Mouse (Mus musculus) liver, embryonic 16.5 days (tissue): Measurements from ENCODE around the gene Smco3. TPM values are rescaled to one million over a fixed set of nuclear protein-coding genes. Genes with fewer than 3 reads are reported as not detected.
A peak's percentile ranks its signal among the peaks of the same experiment; 100 is the strongest.

Experiments used
- ATAC-seq: fragments of 200-750 bp; cut with Nextera tagmentation; 2 replicates; pipeline ENCODE4 v1.8.0; 2017; ENCODE audit warnings: low read depth, mild to moderate bottlenecking, moderate number of reproducible peaks, moderate library complexity
- H3K27ac ChIP-seq: fragments of 300-500 bp; sonication (generic); 2 replicates; pipeline ENCODE4 v1.5.1; 2014; ENCODE audit warnings: mild to moderate bottlenecking, low read length
- H3K27me3 ChIP-seq: fragments of 300-500 bp; sonication (generic); 2 replicates; pipeline ENCODE4 v1.6.1; 2014; ENCODE audit warnings: low read depth, low read length, mixed read lengths; ENCODE audit not compliant: control insufficient read depth, insufficient read depth
- H3K36me3 ChIP-seq: fragments of 300-500 bp; sonication (generic); 2 replicates; pipeline ENCODE4 v1.6.1; 2014; ENCODE audit warnings: mild to moderate bottlenecking; ENCODE audit not compliant: control insufficient read depth, insufficient read depth
- H3K4me1 ChIP-seq: fragments of 300-500 bp; sonication (generic); 2 replicates; pipeline ENCODE4 v1.6.1; 2014; ENCODE audit warnings: low read depth, low read length, mixed read lengths; ENCODE audit not compliant: control insufficient read depth
- H3K4me2 ChIP-seq: fragments of 300-500 bp; sonication (generic); 2 replicates; pipeline ENCODE4 v1.6.1; 2014; ENCODE audit warnings: low read depth, low read length, mixed read lengths
- H3K4me3 ChIP-seq: fragments of 300-500 bp; sonication (generic); 2 replicates; pipeline ENCODE4 v1.5.1; 2014; ENCODE audit warnings: low read depth, mild to moderate bottlenecking, low read length
- H3K9ac ChIP-seq: fragments of 300-500 bp; sonication (generic); 2 replicates; pipeline ENCODE4 v1.6.1; 2014; ENCODE audit warnings: low read depth, low read length
- H3K9me3 ChIP-seq: fragments of 300-500 bp; sonication (generic); replicated peaks from 2 replicates; pipeline ENCODE4 v1.6.1; 2016; ENCODE audit warnings: low read length; ENCODE audit not compliant: control insufficient read depth
- WGBS: fragments of 180-500 bp; shearing (Covaris S2); extraction: QIAGEN DNeasy Blood & Tissue Kit; methylation state at CpG from one replicate; pipeline ENCODE4 v1.1.7; 2014; ENCODE audit not compliant: insufficient replicate concordance; 5-methylcytosine and 5-hydroxymethylcytosine counted together
- polyA plus RNA-seq: library from polyadenylated mRNA; unstranded; fragments of >200 nt; fragmentation: Nextera tagmentation; extraction: Ambion mirVana; gene quantifications from 2 replicates; pipeline ENCODE4 v1.2.1, GENCODE M21; 2015

The Smco3 gene
- polyA plus RNA-seq, 1 experiment from 2014 or later, result not detected

DNA sequence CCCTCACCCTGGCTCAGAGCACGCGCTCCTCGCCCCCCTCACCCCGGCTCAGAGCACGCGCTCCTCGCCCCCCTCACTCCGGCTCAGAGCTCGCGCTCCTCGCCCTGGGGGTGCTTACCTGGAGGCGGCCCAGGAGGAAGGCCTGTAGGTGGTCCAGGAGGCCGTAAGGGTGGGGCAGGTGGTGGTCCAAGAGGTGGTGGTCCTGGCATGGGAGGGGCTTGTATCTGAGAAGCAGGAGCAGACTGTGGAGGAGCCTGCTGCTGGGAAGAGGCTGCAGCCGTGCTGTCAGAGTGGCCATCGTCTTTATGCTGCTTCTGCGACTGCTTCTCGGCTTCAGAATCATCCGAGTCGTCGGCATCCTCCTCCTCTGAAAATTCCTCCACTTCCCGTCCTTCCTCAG lies 18.4 kb downstream of the Smco3 start:
- H3K27ac ChIP-seq, result no peak overlapping the region
- WGBS, result 92% methylated on average over 21 of the region's 21 CpGs
- no peaks in the 10 kb centered on the region for H3K27me3 ChIP-seq
- H3K4me3 ChIP-seq, result no peak overlapping the region
- no peak overlapping the region for H3K4me2 ChIP-seq
- no peaks in the 10 kb centered on the region for H3K4me1 ChIP-seq
- no peak overlapping the region for H3K9ac ChIP-seq
- no peak for ATAC-seq
- peaks cover 89% of the 10 kb centered on the region for H3K36me3 ChIP-seq
- no peaks in the 10 kb centered on the region for H3K9me3 ChIP-seq

DNA sequence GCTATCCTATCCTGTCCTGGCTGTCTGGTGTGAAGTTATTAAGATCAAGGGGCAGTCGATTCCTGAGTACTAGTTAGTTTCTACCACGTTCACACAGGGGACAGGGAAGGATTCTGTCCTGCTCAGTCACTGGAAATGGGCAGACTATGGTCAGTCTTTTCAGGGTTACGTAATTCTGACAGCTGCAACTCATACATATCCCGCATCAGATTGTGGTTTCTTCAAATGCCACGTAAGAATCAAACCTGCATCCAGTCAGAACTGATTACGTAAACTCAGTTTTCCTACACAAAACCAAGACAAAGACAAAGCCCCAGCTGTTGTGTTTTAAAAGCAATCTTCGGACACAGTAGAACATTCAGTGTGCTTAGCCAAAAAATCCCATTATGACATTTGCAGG lies 19.9 kb downstream of the Smco3 start:
- Histone ChIP-seq H3K9me3 (no peaks in the 10 kb centered on the region), H3K9ac (no peak overlapping the region), H3K36me3 (peaks cover 79% of the 10 kb centered on the region), H3K4me2 (no peak overlapping the region), H3K4me1 (peaks cover 4% of the 10 kb centered on the region), H3K4me3 (no peak overlapping the region), H3K27ac (no peak overlapping the region), H3K27me3 (no peaks in the 10 kb centered on the region)
- no peak for ATAC-seq
- 85% methylated on average over 7 of the region's 7 CpGs for WGBS

GRCm38 (mm10) chr6:136813117-136813516 lies 22.1 kb downstream of the Smco3 start:
- Histone ChIP-seq H3K27me3 (no peaks in the 10 kb centered on the region), H3K27ac (no peak overlapping the region), H3K4me1 (peaks cover 16% of the 10 kb centered on the region), H3K9ac (no peak overlapping the region), H3K36me3 (peaks cover 57% of the 10 kb centered on the region), H3K4me2 (no peak overlapping the region), H3K9me3 (no peaks in the 10 kb centered on the region), H3K4me3 (no peak overlapping the region)
- no peak for ATAC-seq
- WGBS, result 42% methylated on average over 4 of the region's 4 CpGs

GRCm38 (mm10) chr6:136811196-136811595 lies 24.1 kb downstream of the Smco3 start:
- Histone ChIP-seq H3K4me2 (no peak overlapping the region), H3K36me3 (peaks cover 40% of the 10 kb centered on the region), H3K9ac (no peak overlapping the region), H3K27me3 (no peaks in the 10 kb centered on the region), H3K27ac (no peak overlapping the region), H3K4me3 (no peak overlapping the region), H3K4me1 (peaks cover 31% of the 10 kb centered on the region), H3K9me3 (no peaks in the 10 kb centered on the region)
- WGBS, result 82% methylated on average over 10 of the region's 10 CpGs
- ATAC-seq, result no peak

- Histone ChIP-seq H3K4me1 (peaks cover 40% of the 10 kb centered on the region), H3K4me2 (peak overlapping the region; percentile 86), H3K4me3 (peak overlapping the region; percentile 91), H3K36me3 (peaks cover 28% of the 10 kb centered on the region), H3K9ac (peak overlapping the region; percentile 92), H3K9me3 (no peaks in the 10 kb centered on the region), H3K27ac (peak overlapping the region; percentile 89; the same call in 1 of the 2 replicates), H3K27me3 (no peaks in the 10 kb centered on the region)
- ATAC-seq, result no peak
- WGBS, result 29% methylated on average over 13 of the region's 13 CpGs
Observed at GRCm38 (mm10) chr6:136809673-136810072, 25.6 kb downstream of the Smco3 start.

GRCm38 (mm10) chr6:136809077-136809476 lies 26.2 kb downstream of the Smco3 start:
- 1% methylated on average over 14 of the region's 14 CpGs for WGBS

DNA sequence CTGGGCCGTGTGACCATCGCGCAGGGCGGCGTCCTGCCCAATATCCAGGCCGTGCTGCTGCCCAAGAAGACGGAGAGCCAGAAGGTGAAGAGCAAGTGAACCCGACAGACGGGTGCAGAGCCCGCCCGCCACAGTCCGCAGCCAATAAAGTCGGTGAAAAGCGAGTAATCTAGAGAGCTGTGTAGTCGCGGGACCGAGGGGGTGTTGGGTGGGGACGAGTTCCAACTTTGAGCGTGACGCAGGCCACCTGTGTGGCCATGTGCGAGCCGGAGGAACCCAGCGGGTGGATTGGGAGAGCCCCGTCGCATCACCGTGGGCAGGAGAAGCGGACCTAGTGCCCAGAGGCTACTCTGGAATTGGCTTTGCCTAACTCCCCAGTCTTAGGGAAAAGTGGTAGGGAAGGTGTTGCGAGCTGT lies 26.6 kb downstream of the Smco3 start:
- H3K9me3 ChIP-seq, result no peaks in the 10 kb centered on the region
- H3K36me3 ChIP-seq, result peaks cover 18% of the 10 kb centered on the region
- H3K4me1 ChIP-seq, result peaks cover 42% of the 10 kb centered on the region
- peak overlapping the region; percentile 89 for H3K27ac ChIP-seq
- H3K27me3 ChIP-seq, result no peaks in the 10 kb centered on the region
- ATAC-seq, result peak; percentile 12
- peak overlapping the region; percentile 92 for H3K9ac ChIP-seq
- H3K4me3 ChIP-seq, result peak overlapping the region; percentile 91
- peak overlapping the region; percentile 86 for H3K4me2 ChIP-seq
- WGBS, result 0% methylated on average over 27 of the region's 28 CpGs

More at GRCm38 (mm10) chr6:136809077-136809476, 26.2 kb downstream of the Smco3 start:
- peaks cover 22% of the 10 kb centered on the region for H3K36me3 ChIP-seq
- H3K27me3 ChIP-seq, result no peaks in the 10 kb centered on the region
- no peak for ATAC-seq
- peak overlapping the region; percentile 92 for H3K9ac ChIP-seq
- H3K27ac ChIP-seq, result peak overlapping the region; percentile 89
- peak overlapping the region; percentile 86 for H3K4me2 ChIP-seq
- peaks cover 42% of the 10 kb centered on the region for H3K4me1 ChIP-seq
- H3K9me3 ChIP-seq, result no peaks in the 10 kb centered on the region
- peak overlapping the region; percentile 91 for H3K4me3 ChIP-seq

- Histone ChIP-seq H3K27me3 (no peaks in the 10 kb centered on the region), H3K4me1 (peaks cover 45% of the 10 kb centered on the region), H3K4me3 (peak within 1 kb of the TSS; percentile 91), H3K4me2 (peak within 1 kb of the TSS; percentile 86), H3K36me3 (peaks cover 13% of the 10 kb centered on the region), H3K9me3 (no peaks in the 10 kb centered on the region), H3K9ac (peak within 1 kb of the TSS; percentile 92), H3K27ac (peak within 1 kb of the TSS; percentile 91)
- under 1% methylated on average over 34 of the region's 34 CpGs for WGBS
- ATAC-seq, result peak; percentile 78
Observed at GRCm38 (mm10) chr6:136808014-136808417, 27.2 kb downstream of the Smco3 start, which contains the start of gene H2afj. TSS of gene H2afj (plus strand) at chr6:136808244.

- Histone ChIP-seq H3K27me3 (no peaks in the 10 kb centered on the region), H3K9ac (peak overlapping the region; percentile 62), H3K4me3 (peak overlapping the region; percentile 91), H3K27ac (peak overlapping the region; percentile 91), H3K36me3 (peaks cover 11% of the 10 kb centered on the region), H3K9me3 (no peaks in the 10 kb centered on the region), H3K4me1 (peaks cover 48% of the 10 kb centered on the region), H3K4me2 (peak overlapping the region; percentile 77)
- WGBS, result 46% methylated on average over 18 of the region's 18 CpGs
- ATAC-seq, result no peak
Observed at GRCm38 (mm10) chr6:136807395-136808013, 27.7 kb downstream of the Smco3 start.
